Mouse (Mus musculus) hindbrain, postnatal 0 days (tissue): ENCODE results near the gene Nrm. TPM values are rescaled to one million over a fixed set of nuclear protein-coding genes. Genes with fewer than 3 reads are reported as not detected.

Experiments used
- ATAC-seq: fragments of 200-750 bp; cut with Nextera tagmentation; 2 replicates; pipeline ENCODE4 v1.8.0; 2017; ENCODE audit warnings: mild to moderate bottlenecking, moderate TSS enrichment, moderate library complexity
- DNase-seq: peaks from one replicate; pipeline ENCODE4 v3.0.0-alpha.2; 2015; ENCODE audit warnings: low spot score
- H3K27ac ChIP-seq: fragments of 300-500 bp; sonication (generic); 2 replicates; pipeline ENCODE4 v1.5.1; 2014; ENCODE audit warnings: mild to moderate bottlenecking
- H3K27me3 ChIP-seq: fragments of 300-500 bp; sonication (generic); 2 replicates; pipeline ENCODE4 v1.6.1; 2014; ENCODE audit warnings: low read length, mixed read lengths; ENCODE audit not compliant: insufficient read depth
- H3K36me3 ChIP-seq: fragments of 300-500 bp; sonication (generic); 2 replicates; pipeline ENCODE4 v1.6.1; 2014; ENCODE audit warnings: low read length, mixed read lengths; ENCODE audit not compliant: insufficient read depth
- H3K4me1 ChIP-seq: fragments of 300-500 bp; sonication (generic); 2 replicates; pipeline ENCODE4 v1.6.1; 2014; ENCODE audit warnings: antibody characterized with exemption, low read length, mixed read lengths; ENCODE audit not compliant: insufficient read depth
- H3K4me2 ChIP-seq: fragments of 300-500 bp; sonication (generic); 2 replicates; pipeline ENCODE4 v1.6.1; 2014; ENCODE audit warnings: low read depth, mild to moderate bottlenecking, low read length, moderate library complexity, mixed read lengths
- H3K4me3 ChIP-seq: fragments of 300-500 bp; sonication (generic); 2 replicates; pipeline ENCODE4 v1.5.1; 2014; ENCODE audit warnings: low read length
- H3K9ac ChIP-seq: fragments of 300-500 bp; sonication (generic); replicated peaks from 2 replicates; pipeline ENCODE4 v1.6.1; 2014; ENCODE audit warnings: mild to moderate bottlenecking, low read length, moderate library complexity, mixed read lengths
- H3K9me3 ChIP-seq: fragments of 300-500 bp; sonication (generic); 2 replicates; pipeline ENCODE4 v1.6.1; 2016; ENCODE audit warnings: low read length, mixed read lengths
- CTCF ChIP-seq: IDR thresholded peaks from 2 replicates; pipeline ENCODE4 v1.5.1; 2016; ENCODE audit warnings: antibody characterized with exemption, control low read depth, low read depth
- WGBS: fragments of 180-500 bp; shearing (Covaris S2); extraction: QIAGEN DNeasy Blood & Tissue Kit; methylation state at CpG from one replicate; pipeline ENCODE4 v1.1.7; 2014; 5-methylcytosine and 5-hydroxymethylcytosine counted together
- polyA plus RNA-seq: library from polyadenylated mRNA; unstranded; fragments of >200 nt; fragmentation: Nextera tagmentation; extraction: Ambion mirVana; gene quantifications from 2 replicates; pipeline ENCODE4 v1.2.1, GENCODE M21; 2015
- total RNA-seq: library from RNA; depleted of rRNA; stranded (reverse); fragments of >200 nt; gene quantifications from 2 replicates; pipeline ENCODE4 v1.2.3, GENCODE M21; 2014

Nrm gene
- total and polyA plus RNA-seq, 2 experiments from 2014 or later: 24.6 to 27.2 TPM

GRCm38 (mm10) chr17:35870884-35871696 is 10.0 kb downstream of the Nrm start:
- Histone ChIP-seq H3K27ac (peak overlapping the region; percentile 95; the same call in 1 of the 2 replicates), H3K4me1 (peaks cover 19% of the 10 kb centered on the region)
- WGBS: 77% methylated on average over 8 of the region's 8 CpGs

GRCm38 (mm10) chr17:35873774-35874519 is 12.8 kb downstream of the Nrm start:
- ATAC-seq: peak; percentile 57

More at GRCm38 (mm10) chr17:35870884-35871696, 10.0 kb downstream of the Nrm start:
- no peak for ATAC-seq
- peak overlapping the region; percentile 56; the same call in 1 of the 2 replicates for H3K4me3 ChIP-seq
- peaks cover 3% of the 10 kb centered on the region; the same call in 1 of the 2 replicates for H3K36me3 ChIP-seq
- no peaks in the 10 kb centered on the region for H3K9me3 ChIP-seq
- H3K27me3 ChIP-seq: no peaks in the 10 kb centered on the region
- peak overlapping the region; percentile 93 for H3K4me2 ChIP-seq
- TF ChIP-seq CTCF: peak; percentile 73
- peak; percentile 23 for DNase-seq
- H3K9ac ChIP-seq: no peak overlapping the region

GRCm38 (mm10) chr17:35874721-35875120 is 13.6 kb downstream of the Nrm start:
- H3K27ac ChIP-seq: no peak overlapping the region
- H3K27me3 ChIP-seq: no peaks in the 10 kb centered on the region
- WGBS: 90% methylated on average over 6 of the region's 6 CpGs
- H3K4me2 ChIP-seq: no peak overlapping the region
- H3K36me3 ChIP-seq: peaks cover 3% of the 10 kb centered on the region; the same call in 1 of the 2 replicates
- DNase-seq (no peak), ATAC-seq (no peak)
- no peak overlapping the region for H3K9ac ChIP-seq
- TF ChIP-seq CTCF: no peak
- H3K4me3 ChIP-seq: no peak overlapping the region
- H3K9me3 ChIP-seq: no peaks in the 10 kb centered on the region
- H3K4me1 ChIP-seq: peaks cover 8% of the 10 kb centered on the region

More at GRCm38 (mm10) chr17:35873774-35874519, 12.8 kb downstream of the Nrm start:
- peaks cover 3% of the 10 kb centered on the region; the same call in 1 of the 2 replicates for H3K36me3 ChIP-seq
- WGBS: 31% methylated on average over 20 of the region's 21 CpGs
- peak; percentile 87 for DNase-seq
- H3K4me3 ChIP-seq: no peak overlapping the region
- H3K4me2 ChIP-seq: no peak overlapping the region
- H3K9ac ChIP-seq: 0 out of 2 replicates have a peak overlapping the region, but pooled peaks have one; percentile 5
- TF ChIP-seq CTCF: peak; percentile 93
- H3K27ac ChIP-seq: peak overlapping the region; percentile 16
- H3K9me3 ChIP-seq: no peaks in the 10 kb centered on the region
- H3K27me3 ChIP-seq: no peaks in the 10 kb centered on the region
- peaks cover 13% of the 10 kb centered on the region for H3K4me1 ChIP-seq

- Histone ChIP-seq H3K9me3 (no peaks in the 10 kb centered on the region), H3K27ac (peak within 1 kb of the TSS; percentile 77), H3K4me3 (peak within 1 kb of the TSS; percentile 93), H3K4me2 (peak within 1 kb of the TSS; percentile 83), H3K27me3 (no peaks in the 10 kb centered on the region), H3K4me1 (peaks cover 4% of the 10 kb centered on the region; the same call in 1 of the 2 replicates), H3K9ac (peak within 1 kb of the TSS; percentile 81), H3K36me3 (peaks cover 28% of the 10 kb centered on the region)
- DNase-seq: peak; percentile 98
- ATAC-seq: peak; percentile 94
- WGBS: 6% methylated on average over 66 of the region's 66 CpGs
- TF ChIP-seq CTCF: peak; percentile 89
These were observed 18.3 kb downstream of the Nrm start, which contains the start of gene Dhx16 for GRCm38 (mm10) chr17:35879245-35880057. TSS of gene Dhx16 (plus strand) at chr17:35879819.

- H3K36me3 ChIP-seq: peaks cover 54% of the 10 kb centered on the region
- WGBS: 96% methylated on average over 17 of the region's 17 CpGs
These were observed 21.8 kb downstream of the Nrm start for GRCm38 (mm10) chr17:35882924-35883323.

GRCm38 (mm10) chr17:35883777-35884176 is 22.7 kb downstream of the Nrm start:
- no peak for DNase-seq
- no peak for ATAC-seq
- H3K36me3 ChIP-seq: peaks cover 62% of the 10 kb centered on the region
- H3K27ac ChIP-seq: no peak overlapping the region
- no peaks in the 10 kb centered on the region for H3K9me3 ChIP-seq
- 96% methylated on average over 14 of the region's 14 CpGs for WGBS
- no peak overlapping the region for H3K4me3 ChIP-seq
- no peak overlapping the region for H3K9ac ChIP-seq
- TF ChIP-seq CTCF: no peak
- no peaks in the 10 kb centered on the region for H3K27me3 ChIP-seq
- no peak overlapping the region for H3K4me2 ChIP-seq
- H3K4me1 ChIP-seq: peaks cover 4% of the 10 kb centered on the region; the same call in 1 of the 2 replicates

More at GRCm38 (mm10) chr17:35882924-35883323, 21.8 kb downstream of the Nrm start:
- H3K4me3 ChIP-seq: no peak overlapping the region
- H3K9ac ChIP-seq: no peak overlapping the region
- no peaks in the 10 kb centered on the region for H3K27me3 ChIP-seq
- H3K9me3 ChIP-seq: no peaks in the 10 kb centered on the region
- ATAC-seq: no peak
- DNase-seq: no peak
- peaks cover 4% of the 10 kb centered on the region; the same call in 1 of the 2 replicates for H3K4me1 ChIP-seq
- TF ChIP-seq CTCF: no peak
- H3K27ac ChIP-seq: no peak overlapping the region
- H3K4me2 ChIP-seq: no peak overlapping the region
